Mouse (Mus musculus): ENCODE data around the gene Gm9913.

The Gm9913 gene

DNA sequence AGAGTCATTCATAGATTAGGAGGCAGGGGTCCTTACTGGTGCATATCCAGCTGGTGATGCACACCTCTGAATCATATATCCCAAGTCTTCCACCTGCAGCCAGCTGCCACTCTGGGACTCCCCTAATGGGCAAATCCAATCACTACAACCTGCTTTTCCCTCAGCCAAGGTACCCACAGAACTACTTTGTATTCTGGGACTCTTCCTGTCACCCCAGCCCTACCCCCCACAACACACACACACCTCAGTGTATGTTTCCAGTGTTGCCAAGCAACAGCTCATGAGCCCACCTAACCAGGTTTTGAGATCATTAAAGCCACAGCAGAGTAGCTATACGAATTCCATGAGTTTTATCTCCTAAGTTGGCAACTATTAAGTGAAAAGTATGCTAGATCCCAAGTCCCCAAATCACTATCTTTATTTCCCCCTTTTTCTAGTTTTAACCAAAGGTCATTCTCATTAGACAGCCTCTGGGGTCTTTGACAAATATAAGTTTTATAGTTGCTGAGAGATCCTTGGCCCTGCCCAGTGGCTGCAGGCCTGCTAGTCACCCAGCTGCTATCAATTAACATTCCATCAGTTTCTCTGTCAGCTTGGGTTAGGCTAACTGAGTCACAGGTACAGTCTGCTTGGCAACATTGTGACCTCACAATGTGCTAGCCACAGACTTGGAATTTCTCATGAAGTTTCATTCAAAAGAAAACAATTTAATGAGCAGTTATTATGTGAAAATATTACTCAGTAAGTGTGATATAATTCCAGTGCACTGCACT, 44.1 kb downstream of the Gm9913 start:
- in situ Hi-C loops (cut with MboI, MseI), result no loop called here

DNA sequence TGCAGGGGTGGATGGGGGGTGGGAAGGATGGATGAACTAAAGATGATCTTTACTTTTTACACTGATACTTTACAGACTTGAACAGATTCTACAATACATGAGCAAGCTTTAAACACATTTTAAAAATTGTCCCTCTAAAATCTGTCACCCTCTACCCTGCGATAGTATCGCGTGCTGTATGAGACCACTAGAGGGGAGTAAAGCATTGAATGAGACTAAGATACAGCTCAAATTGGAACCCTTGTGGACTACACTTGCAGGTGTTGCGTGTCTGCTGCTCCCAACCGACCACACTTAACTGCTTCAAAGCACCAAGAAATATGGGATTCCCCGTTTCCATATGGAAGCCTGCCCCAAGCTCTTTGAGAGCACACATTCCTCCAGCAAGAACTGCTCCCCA, 50.9 kb downstream of the Gm9913 start:
- in situ Hi-C loops (cut with MboI, MseI), result no loop called here

All from T-helper 2 cell (primary cell).